Mouse (Mus musculus) ES-E14 (cell line): Measurements from ENCODE around the gene Rassf7.

Experiments used
- HCFC1 ChIP-seq: IDR thresholded peaks from 2 replicates; pipeline ENCODE4 v1.6.1; 2012; ENCODE audit warnings: low read length, inconsistent platforms, borderline replicate concordance; ENCODE audit not compliant: insufficient read depth
- MAFK ChIP-seq: IDR thresholded peaks from 2 replicates; pipeline ENCODE4 v1.6.1; 2014; ENCODE audit warnings: mild to moderate bottlenecking, low read depth, low read length, inconsistent platforms; ENCODE audit not compliant: insufficient read depth
- ZC3H11A ChIP-seq: IDR thresholded peaks from 2 replicates; pipeline ENCODE4 v1.6.1; 2012; ENCODE audit warnings: low read depth, mild to moderate bottlenecking, inconsistent platforms, low read length, borderline replicate concordance
- ZNF384 ChIP-seq: IDR thresholded peaks from 2 replicates; pipeline ENCODE4 v1.6.1; 2012; ENCODE audit warnings: low read depth, low read length, inconsistent platforms

GRCm38 (mm10) chr7:141194409-141194808 is 21.3 kb upstream of the Rassf7 start:
- TF ChIP-seq ZC3H11A (no peak), MAFK (no peak), HCFC1 (no peak), ZNF384 (no peak)
